Mouse (Mus musculus): ENCODE measurements around the gene Chfr. TPM values are rescaled to one million over a fixed set of nuclear protein-coding genes. Genes with fewer than 3 reads are reported as not detected.

The Chfr gene
- total and polyA plus RNA-seq, 2 experiments from 2014 or later: 53.8 to 69.1 TPM

DNA sequence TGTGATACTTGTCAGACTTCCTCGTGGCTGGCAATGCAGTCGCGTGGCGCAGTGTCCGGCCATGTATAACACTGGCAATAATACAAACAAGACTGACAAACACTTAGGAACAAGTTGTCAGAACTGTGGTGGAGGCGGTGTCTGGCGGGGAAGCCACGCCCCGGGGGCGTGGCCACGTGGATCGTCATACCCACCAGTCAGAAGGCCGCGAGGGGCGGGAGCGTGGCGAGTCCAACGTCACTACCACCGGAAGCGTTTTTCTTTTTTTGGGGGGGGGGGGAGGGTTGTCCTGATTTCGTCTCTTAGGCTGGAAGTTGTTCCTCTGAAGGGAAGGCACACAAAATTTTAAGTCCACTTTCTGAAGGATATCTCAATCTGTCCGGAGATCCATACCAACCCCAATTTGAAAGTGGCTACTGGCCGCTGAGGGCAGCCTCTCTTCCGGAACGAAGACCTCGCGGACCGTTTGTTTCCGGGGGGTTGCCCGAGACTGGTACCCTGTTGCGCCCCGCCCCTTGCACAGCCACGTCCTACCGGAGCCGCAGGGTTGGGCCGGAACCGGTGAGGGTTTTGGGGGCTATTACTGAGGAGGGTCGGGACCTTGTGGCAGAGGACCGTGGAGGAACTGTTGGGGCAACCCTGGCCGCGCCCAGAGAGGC is 40.8 kb downstream of the Chfr start, which contains the start of gene Golga3:
TSS of gene Golga3 (plus strand) at position 340 of the 659 bp plus-strand sequence.
- H3K4me2 ChIP-seq (ENCODE audit: low read depth): peak within 1 kb of the TSS; percentile 70
- no peak for TF ChIP-seq CTCF (IDR thresholded peaks at IDR 0.05; ENCODE audit: low read depth)
- peaks cover 9% of the 10 kb centered on the region for H3K4me1 ChIP-seq (ENCODE audit: insufficient read depth)
- ATAC-seq (peak; percentile 99), DNase-seq (peak; percentile 96)
- H3K27ac ChIP-seq (ENCODE audit: low read depth, low read length): peak within 1 kb of the TSS; percentile 73
- WGBS: under 1% methylated on average over 40 of the region's 41 CpGs
- peak within 1 kb of the TSS; percentile 92 for H3K9ac ChIP-seq
- H3K27me3 ChIP-seq (ENCODE audit: insufficient read depth, low read length): no peaks in the 10 kb centered on the region
- H3K4me3 ChIP-seq (ENCODE audit: low read depth, low read length): peak within 1 kb of the TSS; percentile 68
- H3K9me3 ChIP-seq (ENCODE audit: low read length): no peaks in the 10 kb centered on the region
- H3K36me3 ChIP-seq (ENCODE audit: insufficient read depth): peaks cover 15% of the 10 kb centered on the region

- H3K9me3 ChIP-seq (ENCODE audit: low read length): no peaks in the 10 kb centered on the region
- ATAC-seq: peak; percentile 17
- WGBS: 5% methylated on average over 19 of the region's 19 CpGs
- H3K36me3 ChIP-seq (ENCODE audit: insufficient read depth): peaks cover 16% of the 10 kb centered on the region
- peak overlapping the region; percentile 92 for H3K9ac ChIP-seq
- peak overlapping the region; percentile 70 for H3K4me2 ChIP-seq (ENCODE audit: low read depth)
- H3K27me3 ChIP-seq (ENCODE audit: insufficient read depth, low read length): no peaks in the 10 kb centered on the region
- DNase-seq: no peak
- peak overlapping the region; percentile 68 for H3K4me3 ChIP-seq (ENCODE audit: low read depth, low read length)
- TF ChIP-seq CTCF (IDR thresholded peaks at IDR 0.05; ENCODE audit: low read depth): no peak
- peaks cover 9% of the 10 kb centered on the region for H3K4me1 ChIP-seq (ENCODE audit: insufficient read depth)
- H3K27ac ChIP-seq (ENCODE audit: low read depth, low read length): peak overlapping the region; percentile 73
Observed at GRCm38 (mm10) chr5:110177021-110177420, 41.4 kb downstream of the Chfr start.

- H3K9ac ChIP-seq: no peak overlapping the region
- peaks cover 18% of the 10 kb centered on the region for H3K36me3 ChIP-seq (ENCODE audit: insufficient read depth)
- peaks cover 9% of the 10 kb centered on the region for H3K4me1 ChIP-seq (ENCODE audit: insufficient read depth)
- H3K27me3 ChIP-seq (ENCODE audit: insufficient read depth, low read length): no peaks in the 10 kb centered on the region
- no peak overlapping the region for H3K4me2 ChIP-seq (ENCODE audit: low read depth)
- TF ChIP-seq CTCF (IDR thresholded peaks at IDR 0.05; ENCODE audit: low read depth): no peak
- no peak overlapping the region for H3K27ac ChIP-seq (ENCODE audit: low read depth, low read length)
- ATAC-seq (no peak), DNase-seq (no peak)
- WGBS: 93% methylated on average over 2 of the region's 2 CpGs
- no peaks in the 10 kb centered on the region for H3K9me3 ChIP-seq (ENCODE audit: low read length)
- no peak overlapping the region for H3K4me3 ChIP-seq (ENCODE audit: low read depth, low read length)
Observed at GRCm38 (mm10) chr5:110178628-110179027, 43.0 kb downstream of the Chfr start.

- Histone ChIP-seq H3K27ac (ENCODE audit: low read depth, low read length) (no peak overlapping the region), H3K9me3 (ENCODE audit: low read length) (no peaks in the 10 kb centered on the region), H3K36me3 (ENCODE audit: insufficient read depth) (peaks cover 41% of the 10 kb centered on the region), H3K4me1 (ENCODE audit: insufficient read depth) (peaks cover 9% of the 10 kb centered on the region), H3K4me2 (ENCODE audit: low read depth) (no peak overlapping the region), H3K4me3 (ENCODE audit: low read depth, low read length) (no peak overlapping the region), H3K9ac (no peak overlapping the region), H3K27me3 (ENCODE audit: insufficient read depth, low read length) (no peaks in the 10 kb centered on the region)
- ATAC-seq (no peak), DNase-seq (no peak)
- 89% methylated on average over 5 of the region's 5 CpGs for WGBS
- TF ChIP-seq CTCF (IDR thresholded peaks at IDR 0.05; ENCODE audit: low read depth): no peak
Observed at GRCm38 (mm10) chr5:110181716-110182115, 46.1 kb downstream of the Chfr start.

- peak; percentile 21; the same call in 1 of the 2 replicates for TF ChIP-seq CTCF (IDR thresholded peaks at IDR 0.05; ENCODE audit: low read depth)
- H3K36me3 ChIP-seq (ENCODE audit: insufficient read depth): peaks cover 79% of the 10 kb centered on the region
- DNase-seq (no peak), ATAC-seq (no peak)
- no peaks in the 10 kb centered on the region for H3K4me1 ChIP-seq (ENCODE audit: insufficient read depth)
- no peak overlapping the region for H3K27ac ChIP-seq (ENCODE audit: low read depth, low read length)
- no peak overlapping the region for H3K4me2 ChIP-seq (ENCODE audit: low read depth)
- H3K9me3 ChIP-seq (ENCODE audit: low read length): no peaks in the 10 kb centered on the region
- H3K27me3 ChIP-seq (ENCODE audit: insufficient read depth, low read length): no peaks in the 10 kb centered on the region
- 83% methylated on average over 10 of the region's 10 CpGs for WGBS
- H3K4me3 ChIP-seq (ENCODE audit: low read depth, low read length): no peak overlapping the region
- H3K9ac ChIP-seq: no peak overlapping the region
Observed at GRCm38 (mm10) chr5:110203164-110203895, 67.7 kb downstream of the Chfr start.

DNA sequence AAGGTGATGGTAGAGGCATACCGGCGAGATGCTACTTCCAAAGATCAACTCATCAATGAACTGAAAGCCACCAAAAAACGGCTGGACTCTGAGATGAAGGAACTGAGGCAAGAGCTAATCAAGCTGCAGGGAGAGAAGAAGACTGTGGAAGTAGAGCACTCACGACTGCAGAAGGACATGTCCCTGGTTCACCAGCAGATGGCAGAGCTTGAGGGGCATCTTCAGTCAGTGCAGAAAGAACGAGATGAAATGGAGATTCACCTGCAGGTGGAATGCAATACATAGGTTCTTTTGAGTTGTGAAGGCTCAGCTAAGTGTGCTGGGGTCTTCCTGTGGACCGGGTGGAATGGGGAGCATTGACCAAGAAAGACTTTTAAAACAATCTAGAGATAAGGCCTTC is 69.1 kb downstream of the Chfr start:
- Histone ChIP-seq H3K36me3 (ENCODE audit: insufficient read depth) (peaks cover 90% of the 10 kb centered on the region), H3K4me1 (ENCODE audit: insufficient read depth) (no peaks in the 10 kb centered on the region), H3K9me3 (ENCODE audit: low read length) (no peaks in the 10 kb centered on the region), H3K27ac (ENCODE audit: low read depth, low read length) (no peak overlapping the region), H3K4me2 (ENCODE audit: low read depth) (no peak overlapping the region), H3K4me3 (ENCODE audit: low read depth, low read length) (no peak overlapping the region), H3K27me3 (ENCODE audit: insufficient read depth, low read length) (no peaks in the 10 kb centered on the region), H3K9ac (no peak overlapping the region)
- DNase-seq (no peak), ATAC-seq (no peak)
- 82% methylated on average over 6 of the region's 6 CpGs for WGBS
- TF ChIP-seq CTCF (IDR thresholded peaks at IDR 0.05; ENCODE audit: low read depth): peak; percentile 43

- Histone ChIP-seq H3K9ac (no peak overlapping the region), H3K9me3 (ENCODE audit: low read length) (no peaks in the 10 kb centered on the region), H3K36me3 (ENCODE audit: insufficient read depth) (peaks cover 92% of the 10 kb centered on the region), H3K4me2 (ENCODE audit: low read depth) (no peak overlapping the region), H3K4me3 (ENCODE audit: low read depth, low read length) (no peak overlapping the region), H3K4me1 (ENCODE audit: insufficient read depth) (no peaks in the 10 kb centered on the region), H3K27ac (ENCODE audit: low read depth, low read length) (no peak overlapping the region), H3K27me3 (ENCODE audit: insufficient read depth, low read length) (no peaks in the 10 kb centered on the region)
- 93% methylated on average over 2 of the region's 2 CpGs for WGBS
- TF ChIP-seq CTCF (IDR thresholded peaks at IDR 0.05; ENCODE audit: low read depth): no peak
- DNase-seq: no peak
- ATAC-seq: no peak
Observed at GRCm38 (mm10) chr5:110211312-110211711, 75.7 kb downstream of the Chfr start.

All from forebrain, postnatal 0 days (tissue).